Mouse (Mus musculus) embryonic facial prominence, embryonic 13.5 days (tissue): Measurements from ENCODE around the gene Trib2. TPM values are rescaled to one million over a fixed set of nuclear protein-coding genes. Genes with fewer than 3 reads are reported as not detected.

Experiments
- ATAC-seq: fragments of 200-750 bp; cut with Nextera tagmentation; 2 replicates; pipeline ENCODE4 v1.8.0; 2017; ENCODE audit warnings: low read depth; ENCODE audit not compliant: insufficient number of reproducible peaks, insufficient read depth, low FRiP score, low TSS enrichment
- H3K27ac ChIP-seq: fragments of 300-500 bp; sonication (generic); 2 replicates; pipeline ENCODE4 v1.5.1; 2015; ENCODE audit warnings: moderate library complexity, mild to moderate bottlenecking, inconsistent platforms
- H3K27me3 ChIP-seq: fragments of 300-500 bp; sonication (generic); 2 replicates; pipeline ENCODE4 v1.6.1; 2015; ENCODE audit warnings: mild to moderate bottlenecking, inconsistent platforms
- H3K36me3 ChIP-seq: fragments of 300-500 bp; sonication (generic); 2 replicates; pipeline ENCODE4 v1.6.1; 2015; ENCODE audit warnings: mild to moderate bottlenecking, inconsistent platforms
- H3K4me1 ChIP-seq: fragments of 300-500 bp; sonication (generic); 2 replicates; pipeline ENCODE4 v1.6.1; 2015; ENCODE audit warnings: inconsistent platforms
- H3K4me2 ChIP-seq: fragments of 300-500 bp; sonication (generic); 2 replicates; pipeline ENCODE4 v1.6.1; 2015; ENCODE audit warnings: moderate library complexity, mild to moderate bottlenecking, inconsistent platforms
- H3K4me3 ChIP-seq: fragments of 300-500 bp; sonication (generic); 2 replicates; pipeline ENCODE4 v1.5.1; 2015; ENCODE audit warnings: mild to moderate bottlenecking, inconsistent platforms
- H3K9ac ChIP-seq: fragments of 300-500 bp; sonication (generic); 2 replicates; pipeline ENCODE4 v1.6.1; 2015; ENCODE audit warnings: mild to moderate bottlenecking, inconsistent platforms
- H3K9me3 ChIP-seq: fragments of 300-500 bp; sonication (generic); 2 replicates; pipeline ENCODE4 v1.6.1; 2016; ENCODE audit warnings: inconsistent platforms
- WGBS: fragments of 180-500 bp; shearing (Covaris S2); methylation state at CpG from one replicate; pipeline ENCODE4 v1.1.7; 2015; ENCODE audit warnings: mixed read lengths; 5-methylcytosine and 5-hydroxymethylcytosine counted together
- microRNA-seq: library from miRNA; unstranded; fragments of <30 nt; microRNA quantifications from one replicate; pipeline ENCODE4, GENCODE M21; 2016
- polyA plus RNA-seq: library from polyadenylated mRNA; unstranded; fragments of >200 nt; fragmentation: Nextera tagmentation; extraction: Ambion mirVana; gene quantifications from 2 replicates; pipeline ENCODE4 v1.2.1, GENCODE M21; 2015

The Trib2 gene
- polyA plus RNA-seq, 1 experiment from 2014 or later = 48.2 TPM

DNA sequence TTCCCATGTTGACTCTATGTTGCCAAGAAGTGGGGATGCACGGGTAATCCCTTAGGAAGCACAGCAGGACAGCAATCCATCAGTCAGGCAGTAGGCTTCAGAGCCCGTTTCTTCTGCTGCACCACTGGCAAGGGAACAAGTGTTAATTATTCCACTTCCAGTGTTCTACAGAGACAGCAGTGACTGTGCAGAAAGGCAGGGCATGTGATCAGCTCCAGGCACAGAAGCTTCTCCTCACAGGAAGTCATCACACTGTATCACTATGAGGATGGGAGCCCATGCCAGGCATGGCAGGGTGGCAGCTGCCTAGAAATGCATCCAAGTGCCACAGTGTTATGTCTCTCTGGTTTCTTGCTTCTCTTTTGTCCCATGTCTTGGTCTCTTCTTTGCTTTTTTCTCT, 57.9 kb downstream of the Trib2 start:
- no peaks in the 10 kb centered on the region for H3K4me1 ChIP-seq
- H3K36me3 ChIP-seq = no peaks in the 10 kb centered on the region
- H3K27ac ChIP-seq = no peak overlapping the region
- H3K4me3 ChIP-seq = no peak overlapping the region
- no peaks in the 10 kb centered on the region for H3K27me3 ChIP-seq
- no peak for ATAC-seq
- no peak overlapping the region for H3K9ac ChIP-seq
- no peaks in the 10 kb centered on the region for H3K9me3 ChIP-seq
- 63% methylated on average over 2 of the region's 2 CpGs for WGBS
- H3K4me2 ChIP-seq = no peak overlapping the region

- Histone ChIP-seq H3K9ac (no peak overlapping the region), H3K4me3 (no peak overlapping the region), H3K4me1 (no peaks in the 10 kb centered on the region), H3K36me3 (no peaks in the 10 kb centered on the region), H3K4me2 (no peak overlapping the region), H3K27ac (no peak overlapping the region), H3K9me3 (no peaks in the 10 kb centered on the region), H3K27me3 (no peaks in the 10 kb centered on the region)
- ATAC-seq = no peak
- WGBS = 83% methylated on average over 8 of the region's 8 CpGs
Measured at GRCm38 (mm10) chr12:15757351-15757750, 59.4 kb downstream of the Trib2 start.

DNA sequence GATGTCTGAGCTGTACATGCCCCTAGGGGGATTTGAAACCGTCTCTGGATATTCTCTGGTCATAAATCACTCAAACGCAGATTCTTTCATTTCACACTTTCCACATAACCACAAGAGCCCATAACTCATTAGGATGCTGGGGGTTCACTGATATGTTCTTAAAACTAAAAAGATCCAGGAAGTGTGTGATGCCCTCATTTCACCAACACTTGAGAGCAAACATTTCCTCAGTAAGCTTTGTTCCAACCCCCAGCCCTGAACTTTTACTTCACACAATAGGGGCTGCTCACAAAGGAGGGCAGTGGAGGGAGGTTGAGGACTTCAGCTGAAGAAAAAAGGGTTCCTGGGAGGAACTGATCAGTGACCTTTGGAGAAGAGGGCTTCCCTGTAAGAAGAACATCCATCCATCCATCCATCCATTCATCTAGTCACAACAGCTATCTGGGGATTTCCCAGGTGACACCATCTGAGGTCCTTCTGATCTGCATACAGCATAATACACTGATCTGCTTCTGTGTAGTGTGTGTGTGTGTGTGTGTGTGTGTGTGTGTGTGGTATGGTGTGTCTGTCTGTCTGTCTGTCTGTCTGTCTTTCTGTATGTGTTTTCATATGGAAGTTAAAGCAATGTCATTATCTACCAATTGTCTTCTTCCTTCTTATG, 61.6 kb downstream of the Trib2 start:
- H3K27ac ChIP-seq = no peak overlapping the region
- no peak overlapping the region for H3K4me2 ChIP-seq
- no peaks in the 10 kb centered on the region for H3K9me3 ChIP-seq
- no peak overlapping the region for H3K9ac ChIP-seq
- H3K27me3 ChIP-seq = no peaks in the 10 kb centered on the region
- no peaks in the 10 kb centered on the region for H3K36me3 ChIP-seq
- H3K4me1 ChIP-seq = no peaks in the 10 kb centered on the region
- H3K4me3 ChIP-seq = no peak overlapping the region
- no peak for ATAC-seq
- 57% methylated on average over 2 of the region's 2 CpGs for WGBS

- H3K36me3 ChIP-seq = no peaks in the 10 kb centered on the region
- no peak overlapping the region for H3K4me3 ChIP-seq
- H3K4me1 ChIP-seq = peaks cover 3% of the 10 kb centered on the region; the same call in 1 of the 2 replicates
- 56% methylated on average over 2 of the region's 2 CpGs for WGBS
- H3K9me3 ChIP-seq = no peaks in the 10 kb centered on the region
- H3K27me3 ChIP-seq = no peaks in the 10 kb centered on the region
- no peak overlapping the region for H3K9ac ChIP-seq
- no peak overlapping the region for H3K4me2 ChIP-seq
- H3K27ac ChIP-seq = no peak overlapping the region
- no peak for ATAC-seq
Measured at GRCm38 (mm10) chr12:15754602-15755001, 62.1 kb downstream of the Trib2 start.

DNA sequence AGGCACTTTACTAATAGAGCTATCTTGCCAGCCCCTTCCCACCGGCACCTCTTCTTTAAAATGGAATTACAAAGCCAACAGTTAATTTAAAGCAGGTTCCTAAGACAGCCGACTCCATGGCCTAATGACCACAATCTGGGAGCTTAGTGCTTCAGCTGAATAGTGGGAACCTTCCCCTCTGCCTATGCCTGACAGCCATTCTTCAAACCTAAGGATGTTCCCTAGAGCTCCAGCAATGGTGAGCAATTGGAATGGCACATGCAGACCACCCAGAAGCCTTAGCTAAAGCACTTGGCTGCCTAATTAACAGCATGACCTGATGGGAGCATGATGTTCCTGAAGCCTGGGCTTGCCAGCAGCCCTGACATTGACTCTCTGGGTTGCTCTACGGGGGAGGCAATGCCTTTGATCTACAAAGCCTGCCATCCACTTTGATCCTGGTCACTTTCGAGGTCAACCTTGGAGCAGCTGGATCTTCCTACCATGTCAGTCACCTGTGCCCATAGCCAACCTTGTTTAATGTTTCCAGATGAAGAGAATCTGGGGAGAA, 67.0 kb downstream of the Trib2 start:
- H3K4me2 ChIP-seq = no peak overlapping the region
- 26% methylated on average over 4 of the region's 4 CpGs for whole genome bisulfite sequencing
- H3K9me3 ChIP-seq = no peaks in the 10 kb centered on the region
- no peak overlapping the region for H3K4me3 ChIP-seq
- peaks cover 4% of the 10 kb centered on the region; the same call in 1 of the 2 replicates for H3K4me1 ChIP-seq
- no peak overlapping the region for H3K27ac ChIP-seq
- no peak for ATAC-seq
- H3K9ac ChIP-seq = no peak overlapping the region
- no peaks in the 10 kb centered on the region for H3K36me3 ChIP-seq
- no peaks in the 10 kb centered on the region for H3K27me3 ChIP-seq

GRCm38 (mm10) chr12:15745752-15746151, 71.0 kb downstream of the Trib2 start:
- Histone ChIP-seq H3K4me2 (no peak overlapping the region), H3K9ac (no peak overlapping the region), H3K27ac (no peak overlapping the region), H3K27me3 (no peaks in the 10 kb centered on the region), H3K4me1 (peaks cover 4% of the 10 kb centered on the region; the same call in 1 of the 2 replicates), H3K4me3 (no peak overlapping the region), H3K9me3 (no peaks in the 10 kb centered on the region), H3K36me3 (no peaks in the 10 kb centered on the region)
- 67% methylated on average over 10 of the region's 10 CpGs for WGBS
- ATAC-seq = no peak

Small RNA genes within 50 kb of the gene (microRNA-seq; reads per million reads assigned to microRNA genes)
- gene Mir6387 = not detected
